Mouse (Mus musculus) erythroblast, embryonic 14.5 days (primary cell): ENCODE results near the gene Plppr1. TPM values are rescaled to one million over a fixed set of nuclear protein-coding genes. Genes with fewer than 3 reads are reported as not detected.

ENCODE experiments used
- H3K27me3 ChIP-seq: 2 replicates; pipeline ENCODE4 v1.6.1; 2012; ENCODE audit warnings: inconsistent platforms; ENCODE audit not compliant: control insufficient read depth
- H3K36me3 ChIP-seq: 2 replicates; pipeline ENCODE4 v1.6.1; 2012; ENCODE audit warnings: mild to moderate bottlenecking, inconsistent platforms; ENCODE audit not compliant: control insufficient read depth
- H3K4me1 ChIP-seq: 2 replicates; pipeline ENCODE4 v1.6.1; 2012; ENCODE audit warnings: inconsistent platforms; ENCODE audit not compliant: control insufficient read depth
- H3K4me3 ChIP-seq: replicated peaks from 2 replicates; pipeline ENCODE3; 2012; ENCODE audit warnings: moderate library complexity, mild to moderate bottlenecking, inconsistent platforms
- H3K9me3 ChIP-seq: 2 replicates; pipeline ENCODE4 v1.6.1; 2012; ENCODE audit warnings: low read length, inconsistent platforms, mixed read lengths; ENCODE audit not compliant: control insufficient read depth
- GATA1 ChIP-seq: IDR thresholded peaks from 2 replicates; pipeline ENCODE4 v1.6.1; 2012; ENCODE audit warnings: low read length, inconsistent platforms, mixed read lengths
- TAL1 ChIP-seq: IDR thresholded peaks from 3 replicates; pipeline ENCODE4 v1.6.1; 2012; ENCODE audit warnings: low read length, inconsistent platforms, mixed read lengths
- polyA plus RNA-seq: library from polyadenylated mRNA; stranded (reverse); fragments of >175 nt; gene quantifications from 2 replicates; pipeline ENCODE4 v1.2.3, GENCODE M21; 2012

Gene Plppr1
- polyA plus RNA-seq, 1 experiment = not detected

GRCm38 (mm10) chr4:49238111-49238510 is 179.0 kb downstream of the Plppr1 start:
- Histone ChIP-seq H3K4me1 (no peaks in the 10 kb centered on the region), H3K27me3 (no peaks in the 10 kb centered on the region), H3K36me3 (no peaks in the 10 kb centered on the region), H3K9me3 (no peaks in the 10 kb centered on the region), H3K4me3 (no peak overlapping the region)
- no peak for TF ChIP-seq GATA1
- TF ChIP-seq TAL1 = no peak

- Histone ChIP-seq H3K4me3 (no peak overlapping the region), H3K27me3 (no peaks in the 10 kb centered on the region), H3K4me1 (no peaks in the 10 kb centered on the region), H3K36me3 (no peaks in the 10 kb centered on the region), H3K9me3 (no peaks in the 10 kb centered on the region)
- TF ChIP-seq GATA1 = no peak
- no peak for TF ChIP-seq TAL1
Measured at GRCm38 (mm10) chr4:49239451-49239850, 180.4 kb downstream of the Plppr1 start.

GRCm38 (mm10) chr4:49244791-49245190 is 185.7 kb downstream of the Plppr1 start:
- H3K4me3 ChIP-seq = no peak overlapping the region
- no peaks in the 10 kb centered on the region for H3K27me3 ChIP-seq
- no peak for TF ChIP-seq TAL1
- TF ChIP-seq GATA1 = no peak

GRCm38 (mm10) chr4:49245274-49245673 is 186.2 kb downstream of the Plppr1 start:
- H3K9me3 ChIP-seq = no peaks in the 10 kb centered on the region

More at GRCm38 (mm10) chr4:49244791-49245190, 185.7 kb downstream of the Plppr1 start:
- Histone ChIP-seq H3K36me3 (no peaks in the 10 kb centered on the region), H3K9me3 (no peaks in the 10 kb centered on the region), H3K4me1 (no peaks in the 10 kb centered on the region)

GRCm38 (mm10) chr4:49251262-49251661 is 192.2 kb downstream of the Plppr1 start:
- Histone ChIP-seq H3K36me3 (no peaks in the 10 kb centered on the region), H3K4me3 (no peak overlapping the region), H3K4me1 (no peaks in the 10 kb centered on the region), H3K27me3 (no peaks in the 10 kb centered on the region), H3K9me3 (no peaks in the 10 kb centered on the region)
- TF ChIP-seq TAL1 (no peak), GATA1 (no peak)

More at GRCm38 (mm10) chr4:49245274-49245673, 186.2 kb downstream of the Plppr1 start:
- no peak overlapping the region for H3K4me3 ChIP-seq
- H3K36me3 ChIP-seq = no peaks in the 10 kb centered on the region
- H3K4me1 ChIP-seq = no peaks in the 10 kb centered on the region
- no peak for TF ChIP-seq TAL1
- no peak for TF ChIP-seq GATA1
- H3K27me3 ChIP-seq = no peaks in the 10 kb centered on the region

- Histone ChIP-seq H3K9me3 (no peaks in the 10 kb centered on the region), H3K36me3 (no peaks in the 10 kb centered on the region), H3K4me3 (no peak overlapping the region), H3K27me3 (no peaks in the 10 kb centered on the region), H3K4me1 (no peaks in the 10 kb centered on the region)
- TF ChIP-seq TAL1 (no peak), GATA1 (no peak)
Measured at GRCm38 (mm10) chr4:49252169-49252568, 193.1 kb downstream of the Plppr1 start.

- H3K4me1 ChIP-seq = no peaks in the 10 kb centered on the region
- no peaks in the 10 kb centered on the region for H3K36me3 ChIP-seq
- H3K9me3 ChIP-seq = no peaks in the 10 kb centered on the region
- no peak overlapping the region for H3K4me3 ChIP-seq
- H3K27me3 ChIP-seq = no peaks in the 10 kb centered on the region
- TF ChIP-seq TAL1 = no peak
- TF ChIP-seq GATA1 = no peak
Measured at GRCm38 (mm10) chr4:49278515-49278914, 219.4 kb downstream of the Plppr1 start.

GRCm38 (mm10) chr4:49284692-49285291 is 225.7 kb downstream of the Plppr1 start:
- TF ChIP-seq GATA1 = no peak
- no peak for TF ChIP-seq TAL1

GRCm38 (mm10) chr4:49285340-49286196 is 226.5 kb downstream of the Plppr1 start:
- no peaks in the 10 kb centered on the region for H3K27me3 ChIP-seq
- H3K4me1 ChIP-seq = no peaks in the 10 kb centered on the region
- no peaks in the 10 kb centered on the region for H3K36me3 ChIP-seq
- no peak for TF ChIP-seq GATA1
- no peak for TF ChIP-seq TAL1
- H3K4me3 ChIP-seq = no peak overlapping the region
- no peaks in the 10 kb centered on the region for H3K9me3 ChIP-seq

More at GRCm38 (mm10) chr4:49284692-49285291, 225.7 kb downstream of the Plppr1 start:
- no peaks in the 10 kb centered on the region for H3K36me3 ChIP-seq
- H3K4me1 ChIP-seq = no peaks in the 10 kb centered on the region
- H3K9me3 ChIP-seq = no peaks in the 10 kb centered on the region
- H3K4me3 ChIP-seq = no peak overlapping the region
- no peaks in the 10 kb centered on the region for H3K27me3 ChIP-seq
